In genomic region chr8:62804467-62804866, GRCm38 (mm10) we compare ENCODE assay signal across 32 mouse cellular contexts.
"Had no signal": no experiment of that assay in that cellular context is flagged by ENCODE, and none has a peak within 500 bp of the region (broad histone marks: within the 10 kb centered on the region; RNA-seq: fewer than 3 reads in every experiment).

No protein-coding gene starts in this region.

- H3K9me3 ChIP-seq: limb, embryonic 10.5 days; limb, embryonic 12.5 days; limb, embryonic 13.5 days; limb, embryonic 15.5 days; liver, embryonic 12.5 days; liver, embryonic 13.5 days; liver, embryonic 15.5 days; lung, embryonic 15.5 days; megakaryocyte, embryonic 14.5 days; midbrain, embryonic 10.5 days; midbrain, embryonic 12.5 days; midbrain, embryonic 13.5 days; midbrain, embryonic 15.5 days; neural tube, embryonic 12.5 days had no signal

- H3K4me2 ChIP-seq: limb, embryonic 12.5 days; limb, embryonic 13.5 days; limb, embryonic 15.5 days; liver, embryonic 11.5 days; liver, embryonic 12.5 days; liver, embryonic 13.5 days; liver, embryonic 15.5 days; lung, embryonic 14.5 days; lung, embryonic 15.5 days; midbrain, embryonic 11.5 days; midbrain, embryonic 12.5 days; midbrain, embryonic 13.5 days; midbrain, embryonic 15.5 days; neural tube, embryonic 12.5 days had no signal

- H3K4me1 ChIP-seq: limb, embryonic 10.5 days; limb, embryonic 12.5 days; limb, embryonic 13.5 days; limb, embryonic 15.5 days; liver, embryonic 12.5 days; liver, embryonic 13.5 days; liver, embryonic 15.5 days; lung, embryonic 15.5 days; megakaryocyte, embryonic 14.5 days; midbrain, embryonic 10.5 days; midbrain, embryonic 12.5 days; midbrain, embryonic 13.5 days; midbrain, embryonic 15.5 days; neural tube, embryonic 12.5 days had no signal

- H3K4me3 ChIP-seq: limb, embryonic 10.5 days; limb, embryonic 12.5 days; limb, embryonic 13.5 days; limb, embryonic 15.5 days; liver, embryonic 12.5 days; liver, embryonic 13.5 days; liver, embryonic 15.5 days; lung, embryonic 15.5 days; megakaryocyte, embryonic 14.5 days; midbrain, embryonic 10.5 days; midbrain, embryonic 12.5 days; midbrain, embryonic 13.5 days; midbrain, embryonic 15.5 days; myocyte; neural tube, embryonic 12.5 days had no signal

- H3K27ac ChIP-seq: limb, embryonic 10.5 days; limb, embryonic 12.5 days; limb, embryonic 13.5 days; limb, embryonic 15.5 days; liver, embryonic 12.5 days; liver, embryonic 13.5 days; liver, embryonic 14.5 days; liver, embryonic 15.5 days; lung, embryonic 15.5 days; macrophage; midbrain, embryonic 10.5 days; midbrain, embryonic 12.5 days; midbrain, embryonic 13.5 days; midbrain, embryonic 15.5 days; neural tube, embryonic 12.5 days had no signal

- ATAC-seq: liver, embryonic 12.5 days; liver, postnatal 0 days; lung, postnatal 0 days; midbrain, embryonic 13.5 days; midbrain, embryonic 15.5 days; midbrain, embryonic 16.5 days had no signal

- DNase-seq: left cerebral cortex, postnatal 4 days; liver; liver, embryonic 13.5 days; liver, postnatal 0 days; lung, adult 18-20 months; lung, adult 2 months; lung, embryonic 14.5 days; lung, postnatal 10 days; lung, postnatal 14 days; lung, postnatal 36 days; lung, postnatal 4 days; midbrain, embryonic 14.5 days had no signal

- H3K27me3 ChIP-seq: limb, embryonic 12.5 days; limb, embryonic 13.5 days; limb, embryonic 15.5 days; liver, embryonic 12.5 days; liver, embryonic 13.5 days; liver, embryonic 15.5 days; lung, embryonic 15.5 days; megakaryocyte, embryonic 14.5 days; midbrain, embryonic 12.5 days; midbrain, embryonic 13.5 days; midbrain, embryonic 15.5 days; neural tube, embryonic 12.5 days had no signal

- H3K36me3 ChIP-seq: limb, embryonic 10.5 days; limb, embryonic 12.5 days; limb, embryonic 13.5 days; limb, embryonic 15.5 days; liver, embryonic 12.5 days; liver, embryonic 13.5 days; liver, embryonic 15.5 days; lung, embryonic 15.5 days; midbrain, embryonic 10.5 days; midbrain, embryonic 12.5 days; midbrain, embryonic 13.5 days; midbrain, embryonic 15.5 days; neural tube, embryonic 12.5 days had no signal

- H3K9ac ChIP-seq: limb, embryonic 12.5 days; limb, embryonic 13.5 days; limb, embryonic 15.5 days; liver, embryonic 12.5 days; liver, embryonic 13.5 days; liver, embryonic 14.5 days; liver, embryonic 15.5 days; liver, postnatal 0 days; lung, embryonic 14.5 days; lung, embryonic 15.5 days; midbrain, embryonic 12.5 days; midbrain, embryonic 13.5 days; midbrain, embryonic 15.5 days; neural tube, embryonic 12.5 days had no signal
